Mouse (Mus musculus) brain, adult 2 months (tissue): ENCODE measurements at regions not wholly inside any gene's neighbourhood (a gene's known extent, or its start where the extent isn't known, plus 50 kb on each side); places are given as distances from the start of the nearest gene placed in this dataset.

ENCODE experiments used
- DNase-seq: peaks from one replicate; pipeline ENCODE4 v3.0.0; 2011; ENCODE audit warnings: low read depth, low spot score

DNA sequence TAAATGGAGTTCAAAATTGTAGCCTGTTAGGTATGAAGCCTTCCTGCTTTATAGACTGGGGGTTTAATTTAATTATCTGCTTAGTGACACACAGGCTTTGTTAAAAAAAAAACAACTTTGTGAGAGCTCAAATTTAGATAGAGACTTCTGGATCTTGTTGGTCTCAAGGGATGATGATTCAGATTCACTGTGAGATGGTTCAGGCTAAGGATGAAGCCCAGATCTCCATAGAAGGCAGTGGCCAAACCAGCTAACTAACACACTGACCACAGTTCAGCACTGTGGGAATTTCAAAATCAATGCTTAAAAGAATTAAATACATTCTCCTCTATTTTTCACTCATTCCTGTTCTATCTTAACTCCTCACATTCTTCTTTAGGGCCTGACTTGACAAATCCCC, 395.7 kb upstream of the Zeb2 start:
- DNase-seq, result no peak

DNA sequence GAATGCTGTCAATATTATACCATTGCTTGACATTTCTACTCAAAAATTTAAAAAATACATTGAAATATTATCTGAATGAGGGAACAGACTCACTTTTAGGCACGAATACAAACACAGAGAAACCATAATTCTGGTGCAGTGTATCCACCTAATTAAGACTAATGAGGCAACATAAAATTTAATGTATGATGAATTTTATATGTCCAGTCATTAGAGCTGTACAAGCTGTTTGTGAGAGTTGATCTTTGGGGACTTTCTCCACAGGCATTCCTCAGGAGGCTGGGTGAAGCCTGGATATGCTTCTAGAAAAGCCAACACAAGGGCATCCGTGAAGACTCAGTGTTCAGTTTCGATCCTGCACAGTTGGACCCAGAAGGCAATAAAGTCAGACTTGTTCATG, 394.6 kb upstream of the Zeb2 start:
- DNase-seq, result no peak

DNA sequence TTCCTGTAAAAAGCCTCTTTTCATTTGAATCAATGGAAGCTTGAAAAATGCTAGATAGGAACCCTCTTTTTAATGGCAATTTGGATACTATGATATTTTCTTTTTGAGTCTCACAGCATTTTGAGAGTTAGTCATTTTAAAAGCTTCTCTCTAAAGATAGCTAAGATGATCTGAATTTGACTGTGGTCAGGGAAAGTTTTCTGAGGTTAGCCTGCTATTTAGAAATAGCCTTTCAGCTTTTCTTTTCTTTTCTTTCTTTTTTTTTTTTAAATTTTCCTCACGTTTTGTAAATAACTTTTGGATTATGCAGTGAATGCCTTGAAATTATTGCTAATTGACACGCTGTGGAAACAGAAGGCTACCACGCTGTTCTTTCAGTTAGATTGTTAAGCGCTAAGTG, 387.3 kb upstream of the Zeb2 start:
- no peak for DNase-seq

DNA sequence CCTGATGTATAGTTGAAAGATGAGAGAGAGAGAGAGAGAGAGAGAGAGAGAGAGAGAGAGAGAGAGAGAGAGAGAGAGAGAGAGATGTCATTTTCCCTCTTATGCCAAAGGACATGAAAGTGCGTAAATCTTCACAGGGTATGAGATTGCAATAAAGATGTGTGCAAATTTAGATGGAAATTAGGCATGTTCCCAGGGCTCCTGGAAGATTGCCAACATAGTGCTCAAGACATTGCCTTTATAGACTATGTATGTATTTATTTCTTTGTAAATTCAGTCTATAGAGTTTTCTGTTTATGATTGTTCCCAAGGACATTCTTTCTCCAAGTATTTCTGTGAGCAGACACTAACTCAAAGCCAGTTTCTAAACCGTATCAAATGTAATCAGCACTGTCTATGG, 376.5 kb upstream of the Zeb2 start:
- DNase-seq, result no peak

DNA sequence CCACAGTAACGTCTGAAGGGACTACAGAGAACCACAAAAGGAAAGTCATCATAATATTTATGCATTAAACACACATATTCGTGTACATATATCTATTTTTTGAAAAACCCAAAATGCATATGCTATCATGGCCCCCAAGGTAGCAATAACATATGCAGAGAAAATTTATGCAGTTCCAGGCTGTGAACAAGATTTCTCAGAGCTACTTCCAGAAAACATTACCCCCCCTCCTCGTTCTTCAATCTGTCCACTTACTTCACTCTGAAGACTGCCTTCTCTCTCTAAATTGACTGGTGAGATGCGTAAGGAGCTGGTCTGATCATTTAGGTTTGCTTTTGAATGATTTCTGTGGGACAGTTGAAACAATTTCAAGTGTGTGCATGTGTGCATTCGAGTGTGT, 369.3 kb upstream of the Zeb2 start:
- DNase-seq, result peak; percentile 48

GRCm38 (mm10) chr2:45485477-45485876, 368.3 kb upstream of the Zeb2 start:
- DNase-seq, result no peak

DNA sequence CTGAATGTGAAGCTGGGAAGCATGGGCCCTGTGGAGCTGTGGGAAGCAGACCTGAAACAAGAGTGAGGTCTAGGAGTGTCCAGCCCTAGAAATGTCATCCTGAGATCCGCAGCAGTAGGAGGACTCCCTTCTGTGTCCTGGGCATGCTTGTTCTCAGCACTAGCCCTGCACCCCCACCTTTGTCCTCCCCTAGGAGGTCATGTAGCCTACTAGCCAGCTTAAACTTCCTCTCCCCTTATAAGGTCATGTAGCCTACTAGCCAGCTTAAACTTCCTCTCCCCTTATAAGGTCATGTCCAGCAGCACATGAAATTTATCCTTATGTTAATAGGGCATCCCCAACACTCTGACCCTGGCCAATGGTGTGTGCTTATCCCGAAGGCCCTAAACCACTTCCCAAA, 363.5 kb upstream of the Zeb2 start:
- no peak for DNase-seq

GRCm38 (mm10) chr2:45475996-45476395, 358.8 kb upstream of the Zeb2 start:
- no peak for DNase-seq

DNA sequence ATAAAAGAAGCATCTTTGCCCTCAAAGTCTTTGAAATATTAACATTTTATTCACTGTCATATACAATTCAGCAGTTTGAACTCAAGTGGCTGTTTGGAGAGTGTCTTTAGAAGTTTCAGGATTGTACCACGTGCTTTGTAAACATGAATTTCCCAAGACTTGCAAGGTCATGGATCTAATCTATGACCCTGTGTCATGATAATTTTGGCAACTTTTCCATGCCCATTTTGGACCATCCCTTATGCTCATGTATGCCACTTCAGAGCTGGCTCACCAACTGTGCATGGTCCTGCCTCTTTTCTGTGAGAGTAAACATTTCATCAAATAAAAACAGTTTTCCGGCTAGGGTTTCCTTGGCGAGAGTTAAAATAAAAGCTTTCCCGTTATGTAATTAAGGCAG, 347.1 kb upstream of the Zeb2 start:
- DNase-seq, result no peak

GRCm38 (mm10) chr2:45459410-45459809, 342.2 kb upstream of the Zeb2 start:
- DNase-seq, result no peak

GRCm38 (mm10) chr2:45454811-45455210, 337.6 kb upstream of the Zeb2 start:
- DNase-seq, result no peak

GRCm38 (mm10) chr2:45439146-45439545, 322.0 kb upstream of the Zeb2 start:
- DNase-seq, result no peak

- DNase-seq, result no peak
Observed at GRCm38 (mm10) chr2:45438739-45439138, 321.5 kb upstream of the Zeb2 start.

DNA sequence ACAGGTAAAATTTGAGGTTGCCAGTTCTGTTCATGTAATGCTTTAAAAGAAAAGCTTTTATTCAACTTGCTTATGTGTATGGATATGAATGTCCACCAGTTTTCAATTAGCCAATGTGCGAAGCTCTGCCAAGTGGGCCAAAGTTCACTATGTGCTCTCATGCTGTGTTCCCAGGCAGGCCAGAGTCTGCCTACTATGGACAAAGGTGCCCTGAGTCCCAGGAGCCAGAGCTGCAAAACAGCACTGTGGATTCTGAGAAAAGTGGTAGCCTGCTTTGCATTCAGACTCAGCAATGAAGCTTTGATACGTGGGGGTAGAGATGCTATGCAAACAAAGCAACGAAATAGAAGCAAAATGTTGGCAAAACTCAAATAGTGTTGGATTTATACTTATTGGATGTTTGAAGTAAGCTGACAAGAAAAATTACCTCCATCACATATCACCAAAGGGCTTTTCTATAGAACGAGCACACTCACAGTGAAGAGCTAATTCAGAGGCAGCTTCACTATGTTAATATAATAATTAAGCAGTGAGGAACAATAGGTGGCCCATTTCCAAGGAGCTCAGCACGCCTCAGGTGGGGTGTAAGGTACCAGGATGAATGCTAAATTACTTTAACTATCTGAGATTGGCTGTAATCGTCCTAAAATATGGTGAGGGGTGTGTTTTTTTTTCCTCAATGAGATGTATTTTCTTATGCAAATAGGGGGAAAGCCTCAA, 318.2 kb upstream of the Zeb2 start:
- peak; percentile 5 for DNase-seq

GRCm38 (mm10) chr2:45434789-45435188, 317.6 kb upstream of the Zeb2 start:
- DNase-seq, result no peak

DNA sequence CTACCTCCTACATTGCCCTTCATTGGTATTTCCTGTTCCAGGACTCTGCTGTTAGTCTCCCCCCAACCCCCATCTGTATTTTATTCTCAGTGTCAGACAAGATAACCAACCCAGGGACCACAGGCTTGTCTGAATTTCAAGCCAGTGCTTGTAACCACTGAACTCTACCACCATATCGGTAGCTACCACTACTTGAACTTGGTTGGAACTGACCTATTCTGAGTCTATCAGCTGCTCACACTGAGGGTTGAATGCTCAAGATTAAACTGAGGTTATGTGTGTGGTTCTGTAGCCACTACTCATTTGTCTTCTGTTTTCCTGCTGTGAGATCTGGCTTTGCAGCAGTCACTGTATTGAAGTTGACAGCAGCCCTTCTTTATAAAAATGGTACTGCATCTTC, 317.0 kb upstream of the Zeb2 start:
- DNase-seq, result no peak

- no peak for DNase-seq
Observed at GRCm38 (mm10) chr2:45431366-45431765, 314.2 kb upstream of the Zeb2 start.

DNA sequence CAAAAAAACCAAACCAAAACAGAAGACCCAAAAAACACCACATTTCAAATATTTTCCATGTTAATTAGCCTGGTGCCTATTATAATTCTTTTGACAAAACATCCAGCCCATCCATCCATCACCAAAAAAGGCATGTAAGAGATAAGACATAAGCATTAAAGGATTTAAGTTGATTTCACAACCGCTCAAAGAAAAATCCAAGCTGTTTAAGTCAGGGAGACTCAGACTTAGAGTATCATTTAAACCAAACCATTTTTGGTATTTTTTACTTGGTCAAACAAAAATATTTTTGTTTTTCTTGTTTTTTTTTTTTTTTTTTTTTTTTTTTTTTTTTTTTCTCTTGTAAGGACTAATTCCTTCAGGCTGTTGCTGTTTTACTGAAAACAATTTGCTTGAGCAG, 304.6 kb upstream of the Zeb2 start:
- no peak for DNase-seq

GRCm38 (mm10) chr2:45408136-45408535, 290.9 kb upstream of the Zeb2 start:
- DNase-seq, result peak; percentile 59

DNA sequence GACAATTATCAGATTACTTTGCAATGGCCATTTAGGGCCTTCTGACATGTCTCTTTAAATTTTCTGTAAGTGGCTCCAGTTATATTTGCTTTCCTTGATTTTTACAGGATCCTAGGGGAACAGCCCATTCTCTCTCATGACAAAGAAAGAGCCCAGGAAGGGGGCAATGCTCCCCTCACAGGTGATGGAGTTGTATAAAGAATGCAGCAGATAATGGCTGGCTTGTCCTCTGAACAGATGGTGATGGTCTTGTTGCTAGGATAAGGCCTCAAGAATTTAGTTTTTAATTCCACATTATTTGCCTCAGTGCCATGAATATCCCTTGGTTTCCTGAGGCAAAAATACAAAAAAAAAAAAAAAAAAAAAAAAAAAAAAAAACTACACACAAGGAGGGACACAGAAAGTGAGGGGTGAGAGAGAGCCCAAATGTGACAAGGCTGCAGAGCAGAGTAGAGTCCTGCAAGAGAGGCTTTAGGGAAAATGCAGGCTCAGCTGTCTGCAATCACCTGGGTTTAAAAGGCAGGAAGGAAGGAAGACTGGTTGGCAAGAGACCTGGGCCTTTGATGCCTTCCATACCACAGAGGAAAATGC, 272.8 kb upstream of the Zeb2 start:
- DNase-seq, result no peak

GRCm38 (mm10) chr2:45371268-45371667, 254.1 kb upstream of the Zeb2 start:
- DNase-seq, result peak; percentile 33

DNA sequence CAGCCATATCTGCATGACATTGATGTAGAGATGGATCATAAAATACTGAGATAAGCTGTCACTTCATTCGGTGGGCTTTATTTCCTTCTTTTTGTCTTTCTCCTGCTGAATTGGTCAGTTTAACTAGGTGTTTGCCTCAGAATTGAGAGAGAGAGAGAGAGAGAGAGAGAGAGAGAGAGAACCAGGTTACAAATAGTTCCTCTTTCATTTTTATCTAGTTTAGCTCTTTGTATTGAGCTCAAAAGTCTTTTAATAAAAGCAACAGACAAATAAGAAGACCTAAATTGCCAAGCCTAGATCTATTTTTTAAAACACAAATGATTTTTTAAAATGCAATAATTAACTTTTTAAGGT, 253.4 kb upstream of the Zeb2 start:
- no peak for DNase-seq

DNA sequence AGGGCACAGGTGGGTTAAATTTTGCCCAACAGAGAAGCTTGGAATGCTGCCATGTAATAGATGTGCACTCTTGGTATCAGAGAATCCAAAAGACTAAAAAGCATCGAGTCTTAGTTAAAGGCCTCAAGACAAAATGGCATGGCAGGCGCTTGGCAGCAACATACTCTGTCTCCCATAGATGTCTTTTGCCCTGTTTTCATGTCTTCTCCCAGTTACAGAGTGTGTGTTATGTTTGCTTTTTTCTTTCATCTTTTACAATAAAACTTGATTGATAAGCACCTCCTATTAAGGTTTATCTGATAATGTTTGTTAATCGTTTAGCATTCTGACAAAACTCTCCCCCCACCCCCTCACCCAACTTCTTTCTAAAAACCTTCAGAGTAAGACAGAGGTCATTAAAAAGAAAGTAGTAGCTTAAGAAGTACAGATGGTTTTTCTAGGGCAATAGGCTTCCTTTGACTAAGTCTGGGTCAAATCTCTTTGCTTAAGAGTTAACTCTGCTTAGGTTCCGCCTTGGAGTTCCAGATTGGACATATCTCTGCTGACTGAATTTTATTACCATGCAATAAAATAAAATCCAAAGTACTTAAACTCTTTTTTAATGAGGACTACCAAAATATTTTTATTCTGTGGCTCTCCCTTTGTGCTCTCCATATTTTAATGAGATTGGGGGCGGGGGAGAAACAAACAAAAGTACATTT, 252.9 kb upstream of the Zeb2 start:
- no peak for DNase-seq
